Mouse (Mus musculus): ENCODE data around the gene Stxbp1.

The Stxbp1 gene

GRCm38 (mm10) chr2:32784048-32784681 is 62.9 kb downstream of the Stxbp1 start, which contains the start of gene Cfap157:
Cfap157 (minus strand) TSS chr2:32784428.
- DNase-seq, result no peak

- DNase-seq, result no peak
These were observed 65.3 kb downstream of the Stxbp1 start for GRCm38 (mm10) chr2:32781710-32782109.

GRCm38 (mm10) chr2:32779714-32780113 is 67.3 kb downstream of the Stxbp1 start:
- no peak for DNase-seq

- peak; percentile 62 for DNase-seq
These were observed 67.9 kb downstream of the Stxbp1 start for GRCm38 (mm10) chr2:32779131-32779530.

GRCm38 (mm10) chr2:32778081-32778480 is 69.0 kb downstream of the Stxbp1 start:
- DNase-seq, result no peak

- DNase-seq, result no peak
These were observed 70.9 kb downstream of the Stxbp1 start for GRCm38 (mm10) chr2:32776192-32776591.

GRCm38 (mm10) chr2:32775359-32776074 is 71.5 kb downstream of the Stxbp1 start, which contains the start of the genes Ttc16 and Ptrh1:
Ttc16 (minus strand) TSS chr2:32775633.
Ptrh1 (plus strand) TSS chr2:32775786.
- DNase-seq, result peak; percentile 95

GRCm38 (mm10) chr2:32772626-32773279 is 74.3 kb downstream of the Stxbp1 start:
- no peak for DNase-seq

- no peak for DNase-seq
These were observed 75.2 kb downstream of the Stxbp1 start for GRCm38 (mm10) chr2:32771886-32772285.

GRCm38 (mm10) chr2:32769327-32770085 is 77.5 kb downstream of the Stxbp1 start:
- no peak for DNase-seq

GRCm38 (mm10) chr2:32768661-32769285 is 78.3 kb downstream of the Stxbp1 start:
- no peak for DNase-seq

- DNase-seq, result no peak
These were observed 79.8 kb downstream of the Stxbp1 start for GRCm38 (mm10) chr2:32767241-32767640.

GRCm38 (mm10) chr2:32763353-32763752 is 83.7 kb downstream of the Stxbp1 start:
- DNase-seq, result no peak

GRCm38 (mm10) chr2:32761859-32762258 is 85.2 kb downstream of the Stxbp1 start:
- no peak for DNase-seq

- DNase-seq, result no peak
These were observed 85.7 kb downstream of the Stxbp1 start for GRCm38 (mm10) chr2:32761361-32761760.

GRCm38 (mm10) chr2:32759001-32759400 is 88.0 kb downstream of the Stxbp1 start:
- DNase-seq, result no peak

- no peak for DNase-seq
These were observed 88.5 kb downstream of the Stxbp1 start for GRCm38 (mm10) chr2:32758503-32758902.

- peak; percentile 94 for DNase-seq
These were observed 89.8 kb downstream of the Stxbp1 start, which contains the start of gene Tor2a for GRCm38 (mm10) chr2:32757056-32757845. Tor2a (plus strand) TSS chr2:32757234.

- DNase-seq, result no peak
These were observed 90.4 kb downstream of the Stxbp1 start for GRCm38 (mm10) chr2:32756674-32757055.

GRCm38 (mm10) chr2:32752181-32752580 is 94.9 kb downstream of the Stxbp1 start:
- DNase-seq, result no peak

GRCm38 (mm10) chr2:32751665-32752033 is 95.4 kb downstream of the Stxbp1 start:
- DNase-seq, result no peak

All from right cerebral cortex, postnatal 4 days (tissue).